Mouse (Mus musculus) CH12.LX (cell line): ENCODE measurements at regions not wholly inside any gene's neighbourhood (a gene's known extent, or its start where the extent isn't known, plus 50 kb on each side); places are given as distances from the start of the nearest gene placed in this dataset.

Experiments
- DNase-seq: peaks from one replicate; pipeline ENCODE4 v3.0.0-alpha.2; 2013; ENCODE audit errors: extremely low read depth
- H3K27ac ChIP-seq: 2 replicates; pipeline ENCODE4 v1.5.1; 2012; ENCODE audit warnings: low read depth, mild to moderate bottlenecking, control low read depth, moderate library complexity; ENCODE audit not compliant: insufficient read depth
- H3K27me3 ChIP-seq: replicated peaks from 2 replicates; pipeline ENCODE3; 2012; ENCODE audit warnings: inconsistent platforms
- H3K36me3 ChIP-seq, 2 experiments: replicated peaks in 1 of 2; 2 replicates each; pipeline versions ENCODE3 to v1.6.1; 2012; ENCODE audit warnings: inconsistent platforms in 1 of 2, low read length in 1 of 2, mild to moderate bottlenecking in 1 of 2, mixed read lengths in 1 of 2, moderate library complexity in 1 of 2; ENCODE audit not compliant: control insufficient read depth in 1 of 2, insufficient read depth in 1 of 2
- H3K4me1 ChIP-seq, 2 experiments: 2 replicates each; pipeline ENCODE4 v1.6.1; 2012; ENCODE audit warnings: inconsistent platforms in 1 of 2, moderate library complexity in 1 of 2; ENCODE audit not compliant: insufficient read depth in 2 of 2, control insufficient read depth in 1 of 2
- H3K4me2 ChIP-seq: 2 replicates; pipeline ENCODE4 v1.6.1; 2012; ENCODE audit warnings: low read depth, mild to moderate bottlenecking, control low read depth; ENCODE audit not compliant: poor library complexity, insufficient read depth, severe bottlenecking
- H3K4me3 ChIP-seq, 3 experiments: fragments of 150-350 bp in 1 of 3; sonication (generic) in 1 of 3; replicated peaks in 1 of 3; 2 replicates each; pipeline versions ENCODE3 to v1.5.1; 2011 to 2012; ENCODE audit warnings: low read depth in 2 of 3, low read length in 2 of 3, mild to moderate bottlenecking in 2 of 3, moderate library complexity in 2 of 3, control low read depth in 1 of 3, improper control_type of control experiment in 1 of 3, inconsistent platforms in 1 of 3, mixed read lengths in 1 of 3; ENCODE audit not compliant: poor library complexity in 1 of 3
- H3K79me2 ChIP-seq: replicated peaks from 2 replicates; pipeline ENCODE4 v1.6.1; 2012; ENCODE audit warnings: mild to moderate bottlenecking, moderate library complexity; ENCODE audit not compliant: control insufficient read depth, poor library complexity, insufficient read depth, severe bottlenecking; ENCODE audit errors: extremely low read depth
- H3K9ac ChIP-seq: 2 replicates; pipeline ENCODE4 v1.6.1; 2012; ENCODE audit warnings: low read depth, mild to moderate bottlenecking, control low read depth, moderate library complexity; ENCODE audit not compliant: insufficient read depth
- H3K9me3 ChIP-seq: replicated peaks from 2 replicates; pipeline ENCODE3; 2012; ENCODE audit warnings: low read length, inconsistent platforms, mixed read lengths
- CHD2 ChIP-seq: IDR thresholded peaks from 2 replicates; pipeline ENCODE4 v1.6.1; 2011; ENCODE audit warnings: low read length, improper control_type of control experiment
- CTCF ChIP-seq, 2 experiments: IDR thresholded peaks in 1 of 2; conservative IDR thresholded peaks in 1 of 2; 2 replicates each; pipeline ENCODE4 v1.5.1; 2011 to 2012; ENCODE audit warnings: low read depth in 2 of 2, low read length in 2 of 2, improper control_type of control experiment in 1 of 2, inconsistent platforms in 1 of 2, mild to moderate bottlenecking in 1 of 2, moderate library complexity in 1 of 2
- E2F4 ChIP-seq: IDR thresholded peaks from 2 replicates; pipeline ENCODE4 v1.6.1; 2011; ENCODE audit warnings: low read depth, low read length, improper control_type of control experiment; ENCODE audit not compliant: insufficient replicate concordance
- EP300 ChIP-seq: IDR thresholded peaks from 2 replicates; pipeline ENCODE4 v1.6.1; 2011; ENCODE audit warnings: low read length, improper control_type of control experiment
- GABPA ChIP-seq: IDR thresholded peaks from 2 replicates; pipeline ENCODE4 v1.6.1; 2012; ENCODE audit warnings: low read depth, low read length, improper control_type of control experiment, inconsistent platforms; ENCODE audit not compliant: insufficient replicate concordance
- HCFC1 ChIP-seq: IDR thresholded peaks from 2 replicates; pipeline ENCODE4 v1.6.1; 2012; ENCODE audit warnings: low read depth, mild to moderate bottlenecking, inconsistent platforms, low read length, improper control_type of control experiment
- JUN ChIP-seq: IDR thresholded peaks from 2 replicates; pipeline ENCODE4 v1.6.1; 2011; ENCODE audit warnings: low read depth, mild to moderate bottlenecking, low read length, improper control_type of control experiment, moderate library complexity; ENCODE audit not compliant: insufficient read depth
- JUND ChIP-seq: conservative IDR thresholded peaks from 2 replicates; pipeline ENCODE4 v1.6.1; 2011; ENCODE audit warnings: low read depth, low read length, improper control_type of control experiment
- KAT2A ChIP-seq: IDR thresholded peaks from 2 replicates; pipeline ENCODE4 v1.6.1; 2012; ENCODE audit warnings: low read length, improper control_type of control experiment, inconsistent platforms; ENCODE audit not compliant: insufficient replicate concordance
- MAFK ChIP-seq: IDR thresholded peaks from 2 replicates; pipeline ENCODE4 v1.6.1; 2011; ENCODE audit warnings: low read length, improper control_type of control experiment; ENCODE audit not compliant: insufficient replicate concordance
- MAX ChIP-seq: IDR thresholded peaks from 2 replicates; pipeline ENCODE4 v1.6.1; 2011; ENCODE audit warnings: low read length, improper control_type of control experiment
- MEF2A ChIP-seq: IDR thresholded peaks from 2 replicates; pipeline ENCODE4 v1.6.1; 2014; ENCODE audit warnings: low read depth, mild to moderate bottlenecking, inconsistent platforms, low read length, improper control_type of control experiment, borderline replicate concordance
- MYC ChIP-seq: IDR thresholded peaks from 2 replicates; pipeline ENCODE4 v1.6.1; 2011; ENCODE audit warnings: low read depth, mild to moderate bottlenecking, improper control_type of control experiment, low read length
- RCOR1 ChIP-seq: conservative IDR thresholded peaks from 2 replicates; pipeline ENCODE4 v1.6.1; 2012; ENCODE audit warnings: low read depth, mild to moderate bottlenecking, inconsistent platforms, low read length, improper control_type of control experiment
- SIN3A ChIP-seq: IDR thresholded peaks from 2 replicates; pipeline ENCODE4 v1.6.1; 2012; ENCODE audit warnings: low read length, improper control_type of control experiment, inconsistent platforms
- SMC3 ChIP-seq: IDR thresholded peaks from 2 replicates; pipeline ENCODE4 v1.6.1; 2011; ENCODE audit warnings: low read depth, low read length, improper control_type of control experiment
- TBP ChIP-seq: conservative IDR thresholded peaks from 2 replicates; pipeline ENCODE4 v1.6.1; 2011; ENCODE audit warnings: low read depth, low read length, improper control_type of control experiment
- TCF12 ChIP-seq: IDR thresholded peaks from 2 replicates; pipeline ENCODE4 v1.6.1; 2014; ENCODE audit warnings: low read depth, mild to moderate bottlenecking, inconsistent platforms, low read length, improper control_type of control experiment
- USF1 ChIP-seq: IDR thresholded peaks from 2 replicates; pipeline ENCODE4 v1.6.1; 2014; ENCODE audit warnings: low read depth, mild to moderate bottlenecking, inconsistent platforms, low read length, improper control_type of control experiment
- ZC3H11A ChIP-seq: IDR thresholded peaks from 2 replicates; pipeline ENCODE4 v1.6.1; 2012; ENCODE audit warnings: low read depth, mild to moderate bottlenecking, inconsistent platforms, low read length, improper control_type of control experiment
- ZKSCAN1 ChIP-seq: IDR thresholded peaks from 2 replicates; pipeline ENCODE4 v1.6.1; 2012; ENCODE audit warnings: low read depth, inconsistent platforms, low read length, improper control_type of control experiment, borderline replicate concordance
- dilution Hi-C: fragments of 300-500 bp; cut with MboI; formaldehyde crosslinking; loops from 2 replicates; pipeline ENCODE4 v1.14.3; 2020; ENCODE audit warnings: low sequenced_read_pairs; ENCODE audit not compliant: extremely low pct_unique_long_range_greater_than_20kb, extremely low pct_ligation_motif_present
- in situ Hi-C: fragments of 300-500 bp; cut with MboI; formaldehyde crosslinking; loops from 3 replicates; pipeline ENCODE4 v1.14.3; 2019; ENCODE audit warnings: low sequenced_read_pairs, low pct_ligation_motif_present, low pct_unique_long_range_greater_than_20kb, mixed read lengths

GRCm38 (mm10) chr2:51362825-51363616 lies 214.1 kb upstream of the Rnd3 start:
- no peaks in the 10 kb centered on the region for H3K4me1 ChIP-seq
- H3K27me3 ChIP-seq: no peaks in the 10 kb centered on the region
- H3K4me2 ChIP-seq: no peak overlapping the region
- dilution Hi-C loops: no loop called here
- H3K9me3 ChIP-seq: no peaks in the 10 kb centered on the region
- TF ChIP-seq HCFC1 (no peak), RCOR1 (no peak), JUN (no peak), MEF2A (no peak), CHD2 (no peak), SIN3A (no peak), GABPA (no peak), TCF12 (no peak), E2F4 (no peak), KAT2A (no peak), TBP (no peak), ZC3H11A (no peak), MAFK (no peak), JUND (no peak), EP300 (no peak), MAX (no peak), SMC3 (no peak), ZKSCAN1 (no peak)
- TF ChIP-seq, all 38 proteins: peak for 0
- Histone ChIP-seq H3K79me2 (no peaks in the 10 kb centered on the region), H3K9ac (no peak overlapping the region), H3K4me3 (no peak overlapping the region), H3K27ac (no peak overlapping the region), H3K36me3 (no peaks in the 10 kb centered on the region)
- no peak for DNase-seq
- in situ Hi-C loops: no loop called here

GRCm38 (mm10) chr2:51355281-51355680 lies 206.4 kb upstream of the Rnd3 start:
- H3K27me3 ChIP-seq: no peaks in the 10 kb centered on the region
- DNase-seq: no peak
- no peak overlapping the region for H3K27ac ChIP-seq
- H3K79me2 ChIP-seq: no peaks in the 10 kb centered on the region
- H3K4me3 ChIP-seq: no peak overlapping the region
- TF ChIP-seq TCF12 (no peak), CTCF (conservative IDR thresholded peaks at IDR 0.05 in 1 of 2, IDR thresholded peaks at IDR 0.05 in 1 of 2; ENCODE audit: low read depth in 2 of 2, low read length in 2 of 2) (no peak), ZC3H11A (no peak), USF1 (no peak), MYC (no peak)
- TF ChIP-seq, all 38 proteins: peak for 0
- no peak overlapping the region for H3K9ac ChIP-seq
- dilution Hi-C loops (no loop called here), in situ Hi-C loops (no loop called here)
- H3K4me2 ChIP-seq: no peak overlapping the region
- H3K9me3 ChIP-seq: no peaks in the 10 kb centered on the region
- H3K36me3 ChIP-seq: no peaks in the 10 kb centered on the region
- H3K4me1 ChIP-seq: no peaks in the 10 kb centered on the region
